Mouse (Mus musculus) B cell, adult 62 days (primary cell): ENCODE results near the gene Gm21904. TPM values are rescaled to one million over a fixed set of nuclear protein-coding genes. Genes with fewer than 3 reads are reported as not detected.

ENCODE experiments used
- total RNA-seq: library from RNA; stranded (reverse); gene quantifications from 4 replicates; pipeline ENCODE4 v1.2.4, GENCODE M21; 2023

Gene Gm21904
- not detected in 4 replicates for total RNA-seq

GRCm38 (mm10) chrY:17846166-17846565, at the start of gene Gm21904:
Gene Gm21904, minus strand, starts transcription at chrY:17846266.

GRCm38 (mm10) chrY:17874441-17874840, 28.4 kb upstream of the Gm21904 start, which contains the start of the genes Gm20772 and Gm20831:
Gene Gm20772, plus strand, starts transcription at chrY:17874741.
Gene Gm20831, plus strand, starts transcription at chrY:17874741.

Other genes with a start within 250 kb of the Gm21904 start
- gene Gm20772, start 28.5 kb upstream of the Gm21904 start, total RNA-seq: not detected in 4 replicates
- gene Gm20831, start 28.5 kb upstream of the Gm21904 start, total RNA-seq: not detected in 4 replicates
- gene Srsy, start 91.1 kb upstream of the Gm21904 start, total RNA-seq: not detected in 4 replicates
- gene Gm21764, start 215.5 kb upstream of the Gm21904 start, total RNA-seq: not detected in 4 replicates
- not detected in 4 replicates for gene Ssty1, start 242.8 kb upstream of the Gm21904 start, total RNA-seq